Mouse (Mus musculus): ENCODE measurements around the gene Gm21671. TPM values are rescaled to one million over a fixed set of nuclear protein-coding genes. Genes with fewer than 3 reads are reported as not detected.
"Not testable (repeated sequence)": the region's sequence is repeated elsewhere in the genome, so short reads cannot be mapped to it uniquely, and the experiment has no call there.

The Gm21671 gene
- polyA plus RNA-seq (2014; fragmentation: Nextera tagmentation; extraction: Ambion mirVana): not detected in 2 replicates

DNA sequence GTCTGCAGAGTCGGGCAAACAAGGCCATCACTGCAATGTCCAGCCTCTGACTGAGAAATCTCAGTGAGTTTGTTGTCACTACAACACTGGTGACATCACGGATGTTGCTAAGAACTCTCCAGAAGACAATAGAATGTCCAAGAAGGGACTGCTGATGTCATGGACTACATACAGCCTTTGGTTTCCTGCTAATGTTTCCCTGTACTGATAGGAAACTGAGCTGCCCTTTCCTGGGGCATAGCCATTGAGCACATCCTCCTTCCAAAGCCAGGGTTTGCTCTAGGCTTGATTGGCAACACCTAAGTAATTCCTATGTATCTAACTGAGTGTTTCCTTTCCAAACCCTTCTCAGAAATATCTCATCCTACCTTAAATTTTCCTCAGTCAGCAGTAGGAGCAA, at the start of gene Gm21671:
Gene Gm21671 (minus strand): TSS at position 101 of the 400 bp plus-strand sequence.
- not testable (repeated sequence) for H3K4me3 ChIP-seq (ENCODE audit: low read depth, low read length); DNase-seq (ENCODE audit: low spot score); H3K4me2 ChIP-seq (ENCODE audit: low read depth); H3K4me1 ChIP-seq (ENCODE audit: control insufficient read depth, insufficient read depth, low read length); H3K36me3 ChIP-seq (ENCODE audit: control insufficient read depth, insufficient read depth, low read length); H3K27ac ChIP-seq (ENCODE audit: low read depth, low read length); H3K9me3 ChIP-seq (ENCODE audit: control insufficient read depth, low read length); H3K27me3 ChIP-seq (ENCODE audit: control insufficient read depth, insufficient read depth, low read length); ATAC-seq (ENCODE audit: insufficient read depth, low FRiP score, low TSS enrichment); H3K9ac ChIP-seq (ENCODE audit: low read length)
- WGBS: 73% methylated on average over 2 of the region's 2 CpGs

DNA sequence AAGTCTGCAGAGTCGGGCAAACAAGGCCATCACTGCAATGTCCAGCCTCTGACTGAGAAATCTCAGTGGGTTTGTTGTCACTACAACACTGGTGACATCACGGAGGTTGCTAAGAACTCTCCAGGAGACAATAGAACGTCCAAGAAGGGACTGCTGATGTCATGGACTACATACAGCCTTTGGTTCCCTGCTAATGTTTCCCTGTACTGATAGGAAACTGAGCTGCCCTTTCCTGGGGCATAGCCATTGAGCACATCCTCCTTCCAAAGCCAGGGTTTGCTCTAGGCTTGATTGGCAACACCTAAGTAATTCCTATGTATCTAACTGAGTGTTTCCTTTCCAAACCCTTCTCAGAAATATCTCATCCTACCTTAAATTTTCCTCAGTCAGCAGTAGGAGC, 34.3 kb upstream of the Gm21671 start, which contains the start of gene Gm21698:
Gene Gm21698 (minus strand): TSS at position 101 of the 400 bp plus-strand sequence.
- WGBS: no CpG with 5 or more reads among the region's 3 CpGs
- not testable (repeated sequence) for H3K4me3 ChIP-seq (ENCODE audit: low read depth, low read length)

GRCm38 (mm10) chr5:25972563-25972962, 18.3 kb upstream of the Gm21671 start, which contains the start of gene Gm21680:
TSS of gene Gm21680 (minus strand) at chr5:25972663.
- H3K27me3 ChIP-seq (ENCODE audit: control insufficient read depth, insufficient read depth, low read length); DNase-seq (ENCODE audit: low spot score); ATAC-seq (ENCODE audit: insufficient read depth, low FRiP score, low TSS enrichment); H3K4me2 ChIP-seq (ENCODE audit: low read depth); H3K4me1 ChIP-seq (ENCODE audit: control insufficient read depth, insufficient read depth, low read length); H3K27ac ChIP-seq (ENCODE audit: low read depth, low read length); H3K36me3 ChIP-seq (ENCODE audit: control insufficient read depth, insufficient read depth, low read length); H3K4me3 ChIP-seq (ENCODE audit: low read depth, low read length); H3K9ac ChIP-seq (ENCODE audit: low read length); H3K9me3 ChIP-seq (ENCODE audit: control insufficient read depth, low read length): not testable (repeated sequence)
- WGBS: no CpG with 5 or more reads among the region's 2 CpGs

More for the DNA sequence above, 34.3 kb upstream of the Gm21671 start, which contains the start of gene Gm21698:
- ATAC-seq (ENCODE audit: insufficient read depth, low FRiP score, low TSS enrichment); H3K36me3 ChIP-seq (ENCODE audit: control insufficient read depth, insufficient read depth, low read length); H3K9me3 ChIP-seq (ENCODE audit: control insufficient read depth, low read length); H3K27me3 ChIP-seq (ENCODE audit: control insufficient read depth, insufficient read depth, low read length); H3K4me2 ChIP-seq (ENCODE audit: low read depth); DNase-seq (ENCODE audit: low spot score); H3K9ac ChIP-seq (ENCODE audit: low read length); H3K4me1 ChIP-seq (ENCODE audit: control insufficient read depth, insufficient read depth, low read length); H3K27ac ChIP-seq (ENCODE audit: low read depth, low read length): not testable (repeated sequence)

GRCm38 (mm10) chr5:25957050-25957449, 2.8 kb upstream of the Gm21671 start:
- not testable (repeated sequence) for H3K27me3 ChIP-seq (ENCODE audit: control insufficient read depth, insufficient read depth, low read length); H3K4me3 ChIP-seq (ENCODE audit: low read depth, low read length); ATAC-seq (ENCODE audit: insufficient read depth, low FRiP score, low TSS enrichment); H3K27ac ChIP-seq (ENCODE audit: low read depth, low read length); H3K9ac ChIP-seq (ENCODE audit: low read length); H3K4me1 ChIP-seq (ENCODE audit: control insufficient read depth, insufficient read depth, low read length); H3K36me3 ChIP-seq (ENCODE audit: control insufficient read depth, insufficient read depth, low read length); DNase-seq (ENCODE audit: low spot score); H3K9me3 ChIP-seq (ENCODE audit: control insufficient read depth, low read length)
- 55% methylated on average over 16 of the region's 17 CpGs for WGBS
- peak overlapping the region; percentile 35; the same call in 1 of the 2 replicates for H3K4me2 ChIP-seq (ENCODE audit: low read depth)

- 0 out of 2 replicates have a peak, but pooled peaks have one; percentile 31 for ATAC-seq (ENCODE audit: insufficient read depth, low FRiP score, low TSS enrichment)
- not testable (repeated sequence) for H3K9me3 ChIP-seq (ENCODE audit: control insufficient read depth, low read length); H3K4me1 ChIP-seq (ENCODE audit: control insufficient read depth, insufficient read depth, low read length); H3K4me3 ChIP-seq (ENCODE audit: low read depth, low read length); H3K27ac ChIP-seq (ENCODE audit: low read depth, low read length); H3K27me3 ChIP-seq (ENCODE audit: control insufficient read depth, insufficient read depth, low read length); H3K36me3 ChIP-seq (ENCODE audit: control insufficient read depth, insufficient read depth, low read length); H3K9ac ChIP-seq (ENCODE audit: low read length)
- peak; percentile 25 for DNase-seq (ENCODE audit: low spot score)
- WGBS: 26% methylated on average over 29 of the region's 32 CpGs
- peak overlapping the region; percentile 35 for H3K4me2 ChIP-seq (ENCODE audit: low read depth)
These were observed 2.4 kb upstream of the Gm21671 start for GRCm38 (mm10) chr5:25956611-25957010.

GRCm38 (mm10) chr5:25945391-25945790, 8.8 kb downstream of the Gm21671 start:
- not testable (repeated sequence) for H3K36me3 ChIP-seq (ENCODE audit: control insufficient read depth, insufficient read depth, low read length); H3K4me2 ChIP-seq (ENCODE audit: low read depth); H3K27me3 ChIP-seq (ENCODE audit: control insufficient read depth, insufficient read depth, low read length); H3K9me3 ChIP-seq (ENCODE audit: control insufficient read depth, low read length); H3K9ac ChIP-seq (ENCODE audit: low read length); ATAC-seq (ENCODE audit: insufficient read depth, low FRiP score, low TSS enrichment); H3K4me3 ChIP-seq (ENCODE audit: low read depth, low read length); H3K27ac ChIP-seq (ENCODE audit: low read depth, low read length); H3K4me1 ChIP-seq (ENCODE audit: control insufficient read depth, insufficient read depth, low read length)
- WGBS: 88% methylated on average over 2 of the region's 2 CpGs
- DNase-seq (ENCODE audit: low spot score): peak; percentile 5

- not testable (repeated sequence) for H3K4me3 ChIP-seq (ENCODE audit: low read depth, low read length); H3K27ac ChIP-seq (ENCODE audit: low read depth, low read length); H3K4me2 ChIP-seq (ENCODE audit: low read depth); DNase-seq (ENCODE audit: low spot score); ATAC-seq (ENCODE audit: insufficient read depth, low FRiP score, low TSS enrichment); H3K27me3 ChIP-seq (ENCODE audit: control insufficient read depth, insufficient read depth, low read length); H3K9ac ChIP-seq (ENCODE audit: low read length); H3K9me3 ChIP-seq (ENCODE audit: control insufficient read depth, low read length); H3K4me1 ChIP-seq (ENCODE audit: control insufficient read depth, insufficient read depth, low read length); H3K36me3 ChIP-seq (ENCODE audit: control insufficient read depth, insufficient read depth, low read length)
- WGBS: 54% methylated on average over 2 of the region's 2 CpGs
These were observed 11.9 kb downstream of the Gm21671 start, which contains the start of gene Gm21663 for GRCm38 (mm10) chr5:25942281-25942680. TSS of gene Gm21663 (minus strand) at chr5:25942381.

Other genes starting within 250 kb of the Gm21671 start
- gene Xrcc2, start 248.6 kb downstream of the Gm21671 start, polyA plus RNA-seq (2014; fragmentation: Nextera tagmentation; extraction: Ambion mirVana): 8.2 and 8.4 TPM in 2 replicates
- 9.4 and 11.5 TPM in 2 replicates for gene Actr3b, start 194.4 kb downstream of the Gm21671 start, polyA plus RNA-seq (2014; fragmentation: Nextera tagmentation; extraction: Ambion mirVana)
- gene Gm21663, start 12.0 kb downstream of the Gm21671 start, polyA plus RNA-seq (2014; fragmentation: Nextera tagmentation; extraction: Ambion mirVana): not detected in 2 replicates
- 0.08 TPM in 1 of 2 replicates, not detected in the other for gene Gm21680, start 18.2 kb upstream of the Gm21671 start, polyA plus RNA-seq (2014; fragmentation: Nextera tagmentation; extraction: Ambion mirVana)
- not detected in 2 replicates for gene Gm21698, start 34.2 kb upstream of the Gm21671 start, polyA plus RNA-seq (2014; fragmentation: Nextera tagmentation; extraction: Ambion mirVana)
- not detected in 2 replicates for gene Gm1979, start 50.4 kb upstream of the Gm21671 start, polyA plus RNA-seq (2014; fragmentation: Nextera tagmentation; extraction: Ambion mirVana)
- not detected in 2 replicates for gene Gm5862, start 68.5 kb upstream of the Gm21671 start, polyA plus RNA-seq (2014; fragmentation: Nextera tagmentation; extraction: Ambion mirVana)
- not detected in 2 replicates for gene Speer4a, start 85.1 kb upstream of the Gm21671 start, polyA plus RNA-seq (2014; fragmentation: Nextera tagmentation; extraction: Ambion mirVana)
- not detected in 2 replicates for gene Gm7347, start 104.2 kb upstream of the Gm21671 start, polyA plus RNA-seq (2014; fragmentation: Nextera tagmentation; extraction: Ambion mirVana)
- not detected in 2 replicates for gene Gm10471, start 134.9 kb upstream of the Gm21671 start, polyA plus RNA-seq (2014; fragmentation: Nextera tagmentation; extraction: Ambion mirVana)
- gene 5031410I06Rik, start 150.9 kb upstream of the Gm21671 start, polyA plus RNA-seq (2014; fragmentation: Nextera tagmentation; extraction: Ambion mirVana): not detected in 2 replicates
- gene Gm10220, start 167.0 kb upstream of the Gm21671 start, polyA plus RNA-seq (2014; fragmentation: Nextera tagmentation; extraction: Ambion mirVana): not detected in 2 replicates